Mouse (Mus musculus) liver, adult 2 months (tissue): ENCODE results near the gene Epn3. TPM values are rescaled to one million over a fixed set of nuclear protein-coding genes. Genes with fewer than 3 reads are reported as not detected.
A peak's percentile ranks its signal among the peaks of the same experiment; 100 is the strongest.

Source experiments
- DNase-seq: peaks from one replicate; pipeline ENCODE4 v3.0.0-alpha.2; 2011; ENCODE audit warnings: low read depth, low spot score; ENCODE audit errors: extremely low read depth
- H3K27ac ChIP-seq: fragments of 200-500 bp; replicated peaks from 2 replicates; pipeline ENCODE4 v1.5.1; 2012; ENCODE audit warnings: low read depth, mild to moderate bottlenecking, control low read depth, inconsistent platforms, low read length; ENCODE audit not compliant: insufficient read depth
- H3K27me3 ChIP-seq: fragments of 200-500 bp; 2 replicates; pipeline ENCODE4 v1.6.1; 2012; ENCODE audit warnings: mild to moderate bottlenecking, moderate library complexity, low read length, inconsistent platforms; ENCODE audit not compliant: control insufficient read depth, insufficient read depth
- H3K36me3 ChIP-seq: fragments of 200-500 bp; 2 replicates; pipeline ENCODE4 v1.6.1; 2012; ENCODE audit warnings: low read length, inconsistent platforms; ENCODE audit not compliant: control insufficient read depth, insufficient read depth
- H3K4me1 ChIP-seq: fragments of 200-500 bp; 2 replicates; pipeline ENCODE4 v1.6.1; 2011; ENCODE audit warnings: low read length; ENCODE audit not compliant: control insufficient read depth, insufficient read depth
- H3K4me3 ChIP-seq: fragments of 200-500 bp; 2 replicates; pipeline ENCODE4 v1.5.1; 2011; ENCODE audit warnings: low read depth, mild to moderate bottlenecking, control low read depth, low read length, moderate library complexity; ENCODE audit not compliant: insufficient read depth
- H3K79me2 ChIP-seq: fragments of 200-500 bp; 2 replicates; pipeline ENCODE4 v1.6.1; 2012; ENCODE audit warnings: inconsistent platforms, mild to moderate bottlenecking, low read length, moderate library complexity; ENCODE audit not compliant: control insufficient read depth, insufficient read depth
- H3K9ac ChIP-seq: fragments of 200-500 bp; 2 replicates; pipeline ENCODE4 v1.6.1; 2012; ENCODE audit warnings: low read depth, mild to moderate bottlenecking, control low read depth, inconsistent platforms, low read length
- CTCF ChIP-seq: fragments of 200-500 bp; IDR thresholded peaks from 2 replicates; pipeline ENCODE4 v1.5.1; 2011; ENCODE audit warnings: low read depth, low read length, control low read depth
- POLR2A ChIP-seq: fragments of 200-500 bp; IDR thresholded peaks from 2 replicates; pipeline ENCODE4 v1.6.1; 2011; ENCODE audit warnings: low read length, control low read depth; ENCODE audit not compliant: insufficient read depth; ENCODE audit errors: extremely low read depth
- whole genome bisulfite sequencing: fragments of 180-500 bp; shearing (Covaris S2); methylation state at CpG from one replicate; pipeline ENCODE4 v1.1.7; 2018; 5-methylcytosine and 5-hydroxymethylcytosine counted together
- polyA plus RNA-seq: library from polyadenylated mRNA; depleted of rRNA; stranded (reverse); fragments of >200 nt; gene quantifications from 2 replicates; pipeline ENCODE4 v1.2.3, GENCODE M21; 2012
- total RNA-seq: library from RNA; depleted of rRNA; stranded (reverse); fragments of >200 nt; gene quantifications from 2 replicates; pipeline ENCODE4 v1.2.3, GENCODE M21; 2014

Gene Epn3
- total and polyA plus RNA-seq, 2 experiments, result 0.05 TPM; not detected in 1

GRCm38 (mm10) chr11:94508976-94509375 is 9.2 kb upstream of the Epn3 start:
- WGBS, result 70% methylated on average over 10 of the region's 10 CpGs
- DNase-seq, result no peak
- TF ChIP-seq CTCF (no peak), POLR2A (no peak)
- no peak overlapping the region for H3K9ac ChIP-seq
- H3K4me1 ChIP-seq, result no peaks in the 10 kb centered on the region
- H3K79me2 ChIP-seq, result no peaks in the 10 kb centered on the region
- H3K27me3 ChIP-seq, result no peaks in the 10 kb centered on the region
- H3K27ac ChIP-seq, result no peak overlapping the region
- H3K36me3 ChIP-seq, result no peaks in the 10 kb centered on the region
- no peak overlapping the region for H3K4me3 ChIP-seq

- Histone ChIP-seq H3K4me3 (no peak overlapping the region), H3K27ac (no peak overlapping the region), H3K27me3 (0 out of 2 replicates have a peak, but pooled peaks cover 8% of the 10 kb centered on the region), H3K9ac (no peak overlapping the region), H3K4me1 (no peaks in the 10 kb centered on the region), H3K79me2 (no peaks in the 10 kb centered on the region), H3K36me3 (no peaks in the 10 kb centered on the region)
- no peak for TF ChIP-seq POLR2A
- TF ChIP-seq CTCF, result no peak
- DNase-seq, result no peak
- 90% methylated on average over 8 of the region's 8 CpGs for WGBS
Observed at GRCm38 (mm10) chr11:94501482-94501881, 1.7 kb upstream of the Epn3 start.

- Histone ChIP-seq H3K36me3 (no peaks in the 10 kb centered on the region), H3K4me1 (no peaks in the 10 kb centered on the region), H3K4me3 (no peak overlapping the region), H3K27me3 (0 out of 2 replicates have a peak, but pooled peaks cover 8% of the 10 kb centered on the region), H3K27ac (no peak overlapping the region), H3K9ac (no peak overlapping the region), H3K79me2 (no peaks in the 10 kb centered on the region)
- DNase-seq, result no peak
- no peak for TF ChIP-seq CTCF
- TF ChIP-seq POLR2A, result no peak
- WGBS, result 47% methylated on average over 8 of the region's 8 CpGs
Observed at GRCm38 (mm10) chr11:94500362-94500761, 588 bp upstream of the Epn3 start.

- DNase-seq, result peak; percentile 6
- Histone ChIP-seq H3K4me1 (no peaks in the 10 kb centered on the region), H3K27ac (no peak overlapping the region), H3K27me3 (0 out of 2 replicates have a peak, but pooled peaks cover 8% of the 10 kb centered on the region), H3K36me3 (no peaks in the 10 kb centered on the region), H3K4me3 (no peak overlapping the region), H3K79me2 (no peaks in the 10 kb centered on the region), H3K9ac (no peak overlapping the region)
- WGBS, result 8% methylated on average over 2 of the region's 2 CpGs
- TF ChIP-seq POLR2A, result no peak
- no peak for TF ChIP-seq CTCF
Observed at GRCm38 (mm10) chr11:94499035-94499434, 739 bp downstream of the Epn3 start.

- H3K4me3 ChIP-seq, result no peak overlapping the region
- 0 out of 2 replicates have a peak, but pooled peaks cover 8% of the 10 kb centered on the region for H3K27me3 ChIP-seq
- no peak for TF ChIP-seq CTCF
- H3K9ac ChIP-seq, result no peak overlapping the region
- WGBS, result 46% methylated on average over 19 of the region's 19 CpGs
- no peaks in the 10 kb centered on the region for H3K4me1 ChIP-seq
- no peak overlapping the region for H3K27ac ChIP-seq
- DNase-seq, result no peak
- H3K79me2 ChIP-seq, result no peaks in the 10 kb centered on the region
- no peaks in the 10 kb centered on the region for H3K36me3 ChIP-seq
Observed at GRCm38 (mm10) chr11:94498093-94498996, 1.4 kb downstream of the Epn3 start.

GRCm38 (mm10) chr11:94495415-94495814 is 4.4 kb downstream of the Epn3 start:
- no peak for DNase-seq
- no peak overlapping the region for H3K27ac ChIP-seq

More at GRCm38 (mm10) chr11:94495415-94495814, 4.4 kb downstream of the Epn3 start:
- no peaks in the 10 kb centered on the region for H3K36me3 ChIP-seq
- H3K27me3 ChIP-seq, result peaks cover 12% of the 10 kb centered on the region; the same call in 1 of the 2 replicates
- no peaks in the 10 kb centered on the region for H3K79me2 ChIP-seq
- no peak overlapping the region for H3K4me3 ChIP-seq
- TF ChIP-seq POLR2A, result no peak
- no peak for TF ChIP-seq CTCF
- no peaks in the 10 kb centered on the region for H3K4me1 ChIP-seq
- 76% methylated on average over 3 of the region's 3 CpGs for WGBS
- H3K9ac ChIP-seq, result no peak overlapping the region
